Mouse (Mus musculus) sigmoid colon, adult 10 weeks (tissue): ENCODE data around the gene Defb28. TPM values are rescaled to one million over a fixed set of nuclear protein-coding genes. Genes with fewer than 3 reads are reported as not detected.

Experiments
- polyA plus RNA-seq: library from polyadenylated mRNA; stranded (reverse); fragments of 350-450 nt; fragmentation: Illumina TruSeq; extraction: RNeasy Lipid Tissue Mini Kit (QIAGEN cat#74804); gene quantifications from one replicate; pipeline ENCODE4 v1.2.3, GENCODE M21; 2014; ENCODE audit warnings: low read depth, low replicate concordance

Gene Defb28
- not detected for polyA plus RNA-seq

GRCm38 (mm10) chr2:152517981-152518380 lies at the start of gene Defb28:
Defb28 (plus strand) TSS chr2:152518255.

GRCm38 (mm10) chr2:152476763-152477162 lies 41.3 kb upstream of the Defb28 start, which contains the start of gene Defb20:
Defb20 (plus strand) TSS chr2:152477063.

GRCm38 (mm10) chr2:152490038-152490437 lies 28.0 kb upstream of the Defb28 start, which contains the start of gene Defb22:
Defb22 (minus strand) TSS chr2:152490138.

GRCm38 (mm10) chr2:152511592-152511991 lies 6.5 kb upstream of the Defb28 start, which contains the start of gene Defb26:
Defb26 (minus strand) TSS chr2:152511692.

GRCm38 (mm10) chr2:152539944-152540710 lies 22.1 kb downstream of the Defb28 start, which contains the start of gene Defb29:
Defb29 (minus strand) TSS chr2:152540098.

GRCm38 (mm10) chr2:152569038-152569437 lies 51.0 kb downstream of the Defb28 start, which contains the start of gene Gm17416:
Gm17416 (plus strand) TSS chr2:152569338.

Other genes starting within 250 kb of the Defb28 start
- gene Tbc1d20, start 224.4 kb upstream of the Defb28 start, polyA plus RNA-seq: 38.1 TPM
- gene Rbck1, start 185.6 kb upstream of the Defb28 start, polyA plus RNA-seq: 1.8 TPM
- not detected for gene Trib3, start 174.2 kb upstream of the Defb28 start, polyA plus RNA-seq
- gene Nrsn2, start 141.6 kb upstream of the Defb28 start, polyA plus RNA-seq: 0.32 TPM
- gene Sox12, start 120.2 kb upstream of the Defb28 start, polyA plus RNA-seq: 0.13 TPM
- gene Zcchc3, start 103.2 kb upstream of the Defb28 start, polyA plus RNA-seq: 1.5 TPM
- gene 6820408C15Rik, start 102.7 kb upstream of the Defb28 start, polyA plus RNA-seq: not detected
- not detected for gene Defb23, start 53.6 kb upstream of the Defb28 start, polyA plus RNA-seq
- gene Defb20, start 41.2 kb upstream of the Defb28 start, polyA plus RNA-seq: not detected
- gene Defb22, start 28.1 kb upstream of the Defb28 start, polyA plus RNA-seq: not detected
- not detected for gene Defb26, start 6.6 kb upstream of the Defb28 start, polyA plus RNA-seq
- not detected for gene Defb29, start 21.8 kb downstream of the Defb28 start, polyA plus RNA-seq
- gene Gm17416, start 51.1 kb downstream of the Defb28 start, polyA plus RNA-seq: not detected
- gene Defb21, start 54.5 kb downstream of the Defb28 start, polyA plus RNA-seq: not detected
- not detected for gene Defb19, start 62.1 kb downstream of the Defb28 start, polyA plus RNA-seq
- 9.8 TPM for gene Defb45, start 81.1 kb downstream of the Defb28 start, polyA plus RNA-seq
- gene Defb36, start 86.1 kb downstream of the Defb28 start, polyA plus RNA-seq: not detected
- gene Defb25, start 104.8 kb downstream of the Defb28 start, polyA plus RNA-seq: not detected
- 2.1 TPM for gene Rem1, start 108.7 kb downstream of the Defb28 start, polyA plus RNA-seq
- gene H13, start 151.2 kb downstream of the Defb28 start, polyA plus RNA-seq: 28.0 TPM
- 14.9 TPM for gene Mcts2, start 168.8 kb downstream of the Defb28 start, polyA plus RNA-seq
- 111 TPM for gene Id1, start 218.0 kb downstream of the Defb28 start, polyA plus RNA-seq
- not detected for gene Cox4i2, start 235.9 kb downstream of the Defb28 start, polyA plus RNA-seq